Mouse (Mus musculus) kidney, embryonic 14.5 days (tissue): ENCODE results near the gene Olfr926. TPM values are rescaled to one million over a fixed set of nuclear protein-coding genes. Genes with fewer than 3 reads are reported as not detected.
"Not testable (repeated sequence)": the region's sequence is repeated elsewhere in the genome, so short reads cannot be mapped to it uniquely, and the experiment has no call there.

Experiments used
- ATAC-seq: fragments of 200-750 bp; cut with Nextera tagmentation; 2 replicates; pipeline ENCODE4 v1.8.0; 2017; ENCODE audit warnings: moderate number of reproducible peaks, mild to moderate bottlenecking, moderate TSS enrichment, moderate library complexity; ENCODE audit not compliant: low FRiP score, low TSS enrichment
- H3K27ac ChIP-seq: fragments of 300-500 bp; sonication (generic); 2 replicates; pipeline ENCODE4 v1.5.1; 2014; ENCODE audit warnings: low read depth, mild to moderate bottlenecking, low read length, moderate library complexity, mixed read lengths
- H3K27me3 ChIP-seq: fragments of 300-500 bp; sonication (generic); 2 replicates; pipeline ENCODE4 v1.6.1; 2014; ENCODE audit warnings: mild to moderate bottlenecking, low read length; ENCODE audit not compliant: control insufficient read depth, insufficient read depth
- H3K36me3 ChIP-seq: fragments of 300-500 bp; sonication (generic); 2 replicates; pipeline ENCODE4 v1.6.1; 2014; ENCODE audit warnings: low read length, mixed read lengths; ENCODE audit not compliant: control insufficient read depth, insufficient read depth
- H3K4me1 ChIP-seq: fragments of 300-500 bp; sonication (generic); 2 replicates; pipeline ENCODE4 v1.6.1; 2014; ENCODE audit warnings: low read length, mixed read lengths; ENCODE audit not compliant: control insufficient read depth, insufficient read depth
- H3K4me2 ChIP-seq: fragments of 300-500 bp; sonication (generic); replicated peaks from 2 replicates; pipeline ENCODE4 v1.6.1; 2014; ENCODE audit warnings: low read depth, mild to moderate bottlenecking, low read length
- H3K4me3 ChIP-seq: fragments of 300-500 bp; sonication (generic); 2 replicates; pipeline ENCODE4 v1.5.1; 2014; ENCODE audit warnings: mild to moderate bottlenecking, low read length
- H3K9ac ChIP-seq: fragments of 300-500 bp; sonication (generic); 2 replicates; pipeline ENCODE4 v1.6.1; 2014; ENCODE audit warnings: low read depth, mild to moderate bottlenecking, low read length, moderate library complexity
- H3K9me3 ChIP-seq: fragments of 300-500 bp; sonication (generic); 2 replicates; pipeline ENCODE4 v1.6.1; 2016; ENCODE audit warnings: low read length; ENCODE audit not compliant: control insufficient read depth
- WGBS: fragments of 180-500 bp; shearing (Covaris S2); extraction: QIAGEN DNeasy Blood & Tissue Kit; methylation state at CpG from one replicate; pipeline ENCODE4 v1.1.7; 2014; 5-methylcytosine and 5-hydroxymethylcytosine counted together
- polyA plus RNA-seq: library from polyadenylated mRNA; unstranded; fragments of >200 nt; fragmentation: Nextera tagmentation; extraction: Ambion mirVana; gene quantifications from 2 replicates; pipeline ENCODE4 v1.2.1, GENCODE M21; 2014

The Olfr926 gene
- polyA plus RNA-seq = not detected in 2 replicates

DNA sequence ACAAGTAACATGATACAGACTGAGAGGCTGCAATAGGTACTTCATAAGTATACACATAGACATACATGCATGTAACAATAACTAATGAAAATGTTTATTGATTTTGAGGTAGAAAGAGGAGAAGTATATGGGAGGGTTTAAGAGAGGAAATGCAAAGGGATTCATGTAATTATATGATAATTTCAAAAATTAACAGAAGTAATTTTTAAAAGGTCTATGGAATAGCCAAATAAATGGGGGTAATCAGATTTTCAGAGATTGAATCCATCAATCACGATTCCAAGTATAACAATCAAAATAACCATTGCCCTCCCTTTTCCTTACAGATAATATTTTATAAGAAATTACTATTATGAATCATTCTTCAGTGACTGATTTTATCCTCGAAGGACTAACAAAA is at the start of gene Olfr926:
Gene Olfr926, plus strand, starts transcription at position 301 of the 400 bp plus-strand sequence.
- ATAC-seq = no peak
- Histone ChIP-seq H3K4me1 (no peaks in the 10 kb centered on the region), H3K27ac (no peak within 1 kb of the TSS), H3K4me3 (no peak within 1 kb of the TSS), H3K36me3 (no peaks in the 10 kb centered on the region), H3K27me3 (no peaks in the 10 kb centered on the region), H3K4me2 (no peak within 1 kb of the TSS), H3K9me3 (peaks cover 3% of the 10 kb centered on the region; the same call in 1 of the 2 replicates), H3K9ac (no peak within 1 kb of the TSS)
- 84% methylated on average over 2 of the region's 2 CpGs for WGBS

GRCm38 (mm10) chr9:38833027-38833426 is 43.9 kb upstream of the Olfr926 start:
- WGBS = 80% methylated on average over 2 of the region's 2 CpGs
- Histone ChIP-seq H3K4me1 (no peaks in the 10 kb centered on the region), H3K27me3 (no peaks in the 10 kb centered on the region), H3K4me2 (no peak overlapping the region), H3K36me3 (no peaks in the 10 kb centered on the region), H3K4me3 (no peak overlapping the region), H3K27ac (no peak overlapping the region), H3K9me3 (no peaks in the 10 kb centered on the region), H3K9ac (no peak overlapping the region)
- ATAC-seq = no peak

DNA sequence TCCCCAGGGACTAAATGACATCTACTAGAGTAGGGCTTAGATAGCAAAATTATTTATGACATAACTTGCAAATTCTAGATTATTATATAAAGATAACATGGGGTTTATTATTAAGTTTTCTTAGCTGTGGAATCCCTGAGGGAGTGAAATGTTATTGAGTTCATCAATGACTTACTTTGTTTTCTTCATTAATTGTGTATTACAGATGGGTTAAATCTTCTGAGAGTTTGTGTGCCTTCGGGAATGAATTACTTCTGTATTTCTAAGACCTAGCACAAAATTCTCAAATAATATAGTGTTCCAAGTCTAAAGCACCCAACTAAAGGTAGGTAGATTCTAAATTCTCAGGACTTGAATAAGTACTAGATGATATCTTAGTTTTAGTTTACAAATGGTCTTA is 32.8 kb upstream of the Olfr926 start, which contains the start of gene Olfr924:
Gene Olfr924, plus strand, starts transcription at position 301 of the 400 bp plus-strand sequence.
- Histone ChIP-seq H3K36me3 (no peaks in the 10 kb centered on the region), H3K9ac (no peak within 1 kb of the TSS), H3K9me3 (no peaks in the 10 kb centered on the region), H3K4me2 (no peak within 1 kb of the TSS), H3K4me3 (no peak within 1 kb of the TSS), H3K27me3 (no peaks in the 10 kb centered on the region), H3K4me1 (no peaks in the 10 kb centered on the region), H3K27ac (no peak within 1 kb of the TSS)
- ATAC-seq = no peak
- 86% methylated on average over 1 of the region's 1 CpGs for WGBS

GRCm38 (mm10) chr9:38854760-38855159 is 22.2 kb upstream of the Olfr926 start, which contains the start of gene Olfr26:
Olfr26 (plus strand) TSS chr9:38855060.
- no peak within 1 kb of the TSS for H3K4me3 ChIP-seq
- no peaks in the 10 kb centered on the region for H3K36me3 ChIP-seq
- no peaks in the 10 kb centered on the region for H3K27me3 ChIP-seq
- no peaks in the 10 kb centered on the region for H3K4me1 ChIP-seq
- no peak for ATAC-seq
- no peak within 1 kb of the TSS for H3K27ac ChIP-seq
- H3K9me3 ChIP-seq = no peaks in the 10 kb centered on the region
- H3K9ac ChIP-seq = no peak within 1 kb of the TSS
- no peak within 1 kb of the TSS for H3K4me2 ChIP-seq

GRCm38 (mm10) chr9:38874880-38875279 is 2.0 kb upstream of the Olfr926 start:
- H3K27me3 ChIP-seq, H3K36me3 ChIP-seq, H3K27ac ChIP-seq, H3K4me1 ChIP-seq, H3K4me3 ChIP-seq, H3K9me3 ChIP-seq, H3K4me2 ChIP-seq, ATAC-seq, H3K9ac ChIP-seq: not testable (repeated sequence)
- 41% methylated on average over 2 of the region's 2 CpGs for WGBS

Other genes starting within 250 kb of the Olfr926 start
- not detected in 2 replicates for gene Olfr916, start 217.3 kb upstream of the Olfr926 start, polyA plus RNA-seq
- gene Olfr917, start 211.3 kb upstream of the Olfr926 start, polyA plus RNA-seq = not detected in 2 replicates
- gene Olfr918, start 202.5 kb upstream of the Olfr926 start, polyA plus RNA-seq = not detected in 2 replicates
- gene Olfr919, start 173.5 kb upstream of the Olfr926 start, polyA plus RNA-seq = not detected in 2 replicates
- gene Vwa5a, start 158.9 kb upstream of the Olfr926 start, polyA plus RNA-seq = 11.5 and 19.9 TPM in 2 replicates
- 0.05 TPM in 1 of 2 replicates, not detected in the other for gene Olfr920, start 124.8 kb upstream of the Olfr926 start, polyA plus RNA-seq
- gene Olfr921, start 104.1 kb upstream of the Olfr926 start, polyA plus RNA-seq = not detected in 2 replicates
- gene Olfr922, start 62.5 kb upstream of the Olfr926 start, polyA plus RNA-seq = not detected in 2 replicates
- gene Olfr923, start 50.6 kb upstream of the Olfr926 start, polyA plus RNA-seq = not detected in 2 replicates
- gene Olfr924, start 32.7 kb upstream of the Olfr926 start, polyA plus RNA-seq = not detected in 2 replicates
- gene Olfr26, start 22.1 kb upstream of the Olfr926 start, polyA plus RNA-seq = not detected in 2 replicates
- gene Olfr930, start 52.7 kb downstream of the Olfr926 start, polyA plus RNA-seq = not detected in 2 replicates
- not detected in 2 replicates for gene Olfr933, start 95.2 kb downstream of the Olfr926 start, polyA plus RNA-seq
- gene Olfr934, start 111.2 kb downstream of the Olfr926 start, polyA plus RNA-seq = not detected in 2 replicates
- gene Olfr935, start 122.6 kb downstream of the Olfr926 start, polyA plus RNA-seq = not detected in 2 replicates
- not detected in 2 replicates for gene Olfr146, start 146.3 kb downstream of the Olfr926 start, polyA plus RNA-seq
- gene Olfr937, start 187.8 kb downstream of the Olfr926 start, polyA plus RNA-seq = not detected in 2 replicates
- gene Olfr938, start 201.8 kb downstream of the Olfr926 start, polyA plus RNA-seq = not detected in 2 replicates